Mouse (Mus musculus) stomach, postnatal 0 days (tissue): ENCODE measurements around the gene Asrgl1.

ENCODE experiments used
- CTCF ChIP-seq: IDR thresholded peaks from 2 replicates; pipeline ENCODE4 v1.5.1; 2016; ENCODE audit warnings: antibody characterized with exemption, low read depth, mild to moderate bottlenecking, moderate library complexity
- EP300 ChIP-seq: optimal IDR thresholded peaks from 2 replicates; pipeline ENCODE3; 2016; ENCODE audit warnings: antibody characterized with exemption

GRCm38 (mm10) chr19:9137159-9137558, 1.7 kb upstream of the Asrgl1 start:
- TF ChIP-seq CTCF (no peak), EP300 (no peak)
